Mouse (Mus musculus): ENCODE data around the gene Syncrip. TPM values are rescaled to one million over a fixed set of nuclear protein-coding genes. Genes with fewer than 3 reads are reported as not detected.
A peak's percentile ranks its signal among the peaks of the same experiment; 100 is the strongest.

Syncrip gene
- total RNA-seq, 2 experiments from 2014 or later = 85.5 to 93.1 TPM

DNA sequence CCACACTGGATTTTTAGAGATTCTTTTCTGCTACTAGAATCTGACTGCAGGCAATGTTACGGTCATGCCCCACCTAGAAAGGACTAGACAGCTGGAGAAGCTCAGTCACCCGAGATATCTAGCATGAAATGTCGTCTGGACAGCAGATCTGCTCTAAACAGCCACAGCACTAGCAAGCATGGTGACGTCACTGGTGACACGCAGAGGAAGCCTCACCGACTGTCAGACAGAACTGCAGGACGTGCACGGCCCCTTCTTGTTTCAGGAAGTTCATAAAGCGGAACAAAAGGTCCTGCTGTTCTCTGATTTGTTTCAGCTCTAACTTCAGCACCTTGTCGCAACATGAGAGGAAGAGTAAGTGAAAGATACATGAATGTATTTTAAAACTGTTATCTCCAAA lies 78.3 kb downstream of the Syncrip start:
- intact Hi-C loops (cut with DNase I) = no loop called here
- peak; percentile 6 to 36 for DNase-seq (ENCODE audit: extremely low spot score in 1 of 2, low spot score in 2 of 2)

DNA sequence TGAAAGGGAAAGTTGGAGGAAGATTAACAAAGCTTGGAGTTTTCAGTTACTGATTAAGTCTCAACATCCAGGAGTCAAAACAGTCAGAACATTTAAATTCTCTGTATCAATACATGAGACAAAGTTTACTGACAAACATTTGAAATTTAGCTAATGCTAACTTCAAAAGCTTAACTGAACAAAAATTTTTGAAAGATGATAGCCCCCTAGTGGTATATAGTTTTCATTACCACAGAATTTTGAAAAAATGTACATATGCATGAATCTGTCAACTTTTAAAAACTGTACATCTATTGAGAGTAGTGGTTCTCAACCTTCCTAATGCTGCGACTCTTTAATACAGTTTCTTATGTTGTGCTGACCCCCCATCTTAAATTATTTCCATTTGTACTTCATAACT lies 83.9 kb downstream of the Syncrip start:
- intact Hi-C loops (cut with DNase I) = no loop called here
- no peak for DNase-seq (ENCODE audit: extremely low spot score in 1 of 2, low spot score in 2 of 2)

Other genes starting within 250 kb of the Syncrip start
- 1 to 10 TPM; 3.9 to 5.1 TPM for gene Nt5e, start 155.4 kb downstream of the Syncrip start, total RNA-seq (2021)
- 10 to 100 TPM; 49.6 to 51.4 TPM for gene Snx14, start 43.6 kb downstream of the Syncrip start, total RNA-seq (2021)
- gene Gm20537, start 26.0 kb downstream of the Syncrip start, total RNA-seq (2021) = 1 to 10 TPM in 1 of 2 experiments, not detected in 1; 2.4 TPM
- gene Zfp949, start 65.4 kb upstream of the Syncrip start, total RNA-seq (2021) = 10 to 100 TPM; 20.1 to 23.4 TPM
- gene Trim43a, start 98.3 kb upstream of the Syncrip start, total RNA-seq (2021) = 1 to 10 TPM in 1 of 2 experiments, under 1 TPM in 1; 0.53 to 1.5 TPM
- gene Mthfsl, start 237.7 kb upstream of the Syncrip start, total RNA-seq (2021) = 10 to 100 TPM; 33.6 to 33.7 TPM
- gene Bcl2a1d, start 249.3 kb upstream of the Syncrip start, total RNA-seq (2021) = not detected